Mouse (Mus musculus) cerebellum, adult 2 months (tissue): ENCODE measurements around the gene Myadm.

Source experiments
- CTCF ChIP-seq: fragments of 200-500 bp; IDR thresholded peaks from 2 replicates; pipeline ENCODE4 v1.5.1; 2011; ENCODE audit warnings: low read depth, mild to moderate bottlenecking, control low read depth, low read length, moderate library complexity, borderline replicate concordance; ENCODE audit not compliant: insufficient read depth
- POLR2A ChIP-seq: fragments of 200-500 bp; IDR thresholded peaks from 2 replicates; pipeline ENCODE4 v1.6.1; 2011; ENCODE audit warnings: low read length, control low read depth, borderline replicate concordance; ENCODE audit not compliant: insufficient read depth

- TF ChIP-seq POLR2A (no peak), CTCF (no peak)
These were observed 60.9 kb downstream of the Myadm start for GRCm38 (mm10) chr7:3349775-3350174.
